8 mouse cellular contexts compared by ENCODE assay signal in the genomic region with DNA sequence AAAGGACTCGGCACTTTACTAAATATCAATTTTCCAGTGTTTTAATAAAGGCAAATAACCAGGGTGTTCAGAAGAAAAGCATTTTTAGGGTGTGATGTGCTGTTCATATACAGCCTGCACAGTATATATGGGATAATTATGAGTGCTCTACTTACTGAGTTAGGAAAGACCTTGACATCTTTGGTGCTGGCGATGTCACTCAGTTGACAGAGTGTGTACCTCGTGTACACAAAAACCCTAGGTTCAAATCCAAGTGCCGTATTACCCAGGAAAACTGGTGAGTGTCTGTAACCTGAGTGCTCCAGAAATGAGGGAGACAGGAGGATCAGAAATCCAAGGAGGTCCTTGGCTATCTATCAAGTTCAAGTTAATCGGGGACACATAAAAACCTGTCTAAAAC.
DNase-seq lines count a peak whose midpoint lies in the region; ATAC-seq and TF ChIP-seq lines count a peak whose summit lies in the region.
"Had no signal": no experiment of that assay in that cellular context is flagged by ENCODE, and none has a peak within 500 bp of the region (broad histone marks: within the 10 kb centered on the region; RNA-seq: fewer than 3 reads in every experiment).

No protein-coding gene starts in this region.

- no peaks in the 10 kb centered on the region for H3K27me3 ChIP-seq in forebrain, embryonic 13.5 days
- no peaks in the 10 kb centered on the region for H3K27me3 ChIP-seq in limb, embryonic 10.5 days (ENCODE audit: low read depth, poor library complexity, severe bottlenecking)
- H3K27me3 ChIP-seq in neural tube, embryonic 12.5 days (replicated peaks): no peaks in the 10 kb centered on the region

- WGBS in lung, adult 2 months: 73% methylated on average over 5 of the region's 5 CpGs
- 84% methylated on average over 5 of the region's 5 CpGs for WGBS in forebrain, embryonic 13.5 days
- 90% methylated on average over 5 of the region's 5 CpGs for WGBS in limb, embryonic 10.5 days
- 85% methylated on average over 5 of the region's 5 CpGs for WGBS in neural tube, embryonic 12.5 days

- no peak overlapping the region for H3K27ac ChIP-seq in forebrain, embryonic 13.5 days
- H3K27ac ChIP-seq in limb, embryonic 10.5 days: no peak overlapping the region
- H3K27ac ChIP-seq in neural tube, embryonic 12.5 days: no peak overlapping the region

- ATAC-seq in forebrain, embryonic 13.5 days: peak; percentile 50
- peak; percentile 27; the same call in 1 of the 2 replicates for ATAC-seq in neural tube, embryonic 12.5 days (ENCODE audit: low FRiP score, low read depth)
- no peak for ATAC-seq in megakaryocyte, adult 5-6 weeks (ENCODE audit: poor library complexity, severe bottlenecking)

- DNase-seq in lung, adult 2 months: no peak
- DNase-seq in lung, adult 18-20 months: no peak
- no peak for DNase-seq in limb, embryonic 10.5 days (ENCODE audit: low spot score)
- no peak for DNase-seq in natural killer cell, adult 2 months (ENCODE audit: low spot score in 2 of 2)

- H3K9me3 ChIP-seq in forebrain, embryonic 13.5 days (replicated peaks): no peaks in the 10 kb centered on the region
- H3K9me3 ChIP-seq in limb, embryonic 10.5 days (replicated peaks): no peaks in the 10 kb centered on the region
- no peaks in the 10 kb centered on the region for H3K9me3 ChIP-seq in neural tube, embryonic 12.5 days
- H3K9me3 ChIP-seq: G1E had no signal

- TF ChIP-seq POLR2A in lung, adult 2 months (IDR thresholded peaks at IDR 0.05; ENCODE audit: borderline replicate concordance, extremely low read depth, low read depth, low read length): no peak

- no peaks in the 10 kb centered on the region for H3K4me1 ChIP-seq in lung, adult 2 months (ENCODE audit: control insufficient read depth, insufficient read depth, low read length)
- H3K4me1 ChIP-seq in forebrain, embryonic 13.5 days: no peaks in the 10 kb centered on the region
- H3K4me1 ChIP-seq in limb, embryonic 10.5 days: no peaks in the 10 kb centered on the region
- H3K4me1 ChIP-seq in neural tube, embryonic 12.5 days: no peaks in the 10 kb centered on the region

- TF ChIP-seq CTCF in lung, adult 2 months (IDR thresholded peaks at IDR 0.05; ENCODE audit: insufficient read depth, low read length): no peak

- H3K36me3 ChIP-seq in forebrain, embryonic 13.5 days (ENCODE audit: poor library complexity, severe bottlenecking): no peaks in the 10 kb centered on the region
- no peaks in the 10 kb centered on the region for H3K36me3 ChIP-seq in limb, embryonic 10.5 days
- H3K36me3 ChIP-seq in neural tube, embryonic 12.5 days: no peaks in the 10 kb centered on the region
- H3K36me3 ChIP-seq: G1E had no signal

- H3K4me3 ChIP-seq in lung, adult 2 months (replicated peaks; ENCODE audit: extremely low read depth, low read depth, low read length): peak overlapping the region; percentile 23
- peak overlapping the region; percentile 24 for H3K4me3 ChIP-seq in forebrain, embryonic 13.5 days
- H3K4me3 ChIP-seq in limb, embryonic 10.5 days: peak overlapping the region; percentile 33
- H3K4me3 ChIP-seq in neural tube, embryonic 12.5 days: no peak overlapping the region

- H3K9ac ChIP-seq in forebrain, embryonic 13.5 days: no peak overlapping the region
- H3K9ac ChIP-seq in neural tube, embryonic 12.5 days: no peak overlapping the region

- peak overlapping the region; percentile 36 for H3K4me2 ChIP-seq in forebrain, embryonic 13.5 days
- H3K4me2 ChIP-seq in neural tube, embryonic 12.5 days (replicated peaks): peak overlapping the region; percentile 42; the same call in 1 of the 2 replicates
